Mouse (Mus musculus) Muller cell, postnatal 12 days (primary cell): ENCODE results near the gene Tmx2.
"Not testable (repeated sequence)": the region's sequence is repeated elsewhere in the genome, so short reads cannot be mapped to it uniquely, and the experiment has no call there.

Experiments used
- DNase-seq: peaks from one replicate; pipeline ENCODE4 v3.0.0-alpha.2; 2015; ENCODE audit errors: inconsistent ontology term

Gene Tmx2

DNA sequence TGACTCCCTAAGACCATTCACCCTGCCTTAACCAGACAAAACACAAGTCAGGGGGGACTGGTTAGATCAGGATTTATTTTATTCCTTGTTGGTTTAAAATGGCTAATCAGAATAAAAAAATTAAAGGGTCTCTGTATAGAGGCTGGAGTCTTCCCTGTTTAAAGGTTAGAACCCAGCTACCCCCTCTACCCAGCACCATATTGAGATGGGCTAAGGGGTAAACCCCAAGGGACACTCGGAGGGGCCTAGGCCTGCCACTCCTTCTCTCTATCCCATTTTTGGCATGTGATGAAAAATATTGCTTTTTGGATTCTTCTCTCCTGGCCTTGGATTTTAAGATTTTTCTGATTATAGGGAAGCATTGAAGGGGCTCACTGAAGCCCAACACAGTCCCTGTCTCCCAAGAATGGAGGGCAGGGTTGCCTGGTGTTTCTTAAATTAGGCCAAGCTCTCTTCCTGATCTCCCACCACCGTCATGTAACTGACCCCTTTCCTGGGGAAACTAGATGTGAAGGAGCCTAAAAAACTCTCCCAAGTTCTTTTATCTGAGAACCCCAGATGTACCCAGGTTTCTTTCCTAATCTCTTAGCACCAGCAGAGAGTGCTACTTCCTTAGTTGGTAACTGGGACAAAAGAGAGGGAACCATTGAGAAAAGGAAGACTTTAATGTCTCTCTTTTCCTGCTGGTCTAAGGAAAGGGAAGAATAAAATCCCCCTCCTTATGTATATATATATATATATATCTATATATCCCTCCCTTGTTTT, 9.3 kb upstream of the Tmx2 start:
- DNase-seq: no peak

DNA sequence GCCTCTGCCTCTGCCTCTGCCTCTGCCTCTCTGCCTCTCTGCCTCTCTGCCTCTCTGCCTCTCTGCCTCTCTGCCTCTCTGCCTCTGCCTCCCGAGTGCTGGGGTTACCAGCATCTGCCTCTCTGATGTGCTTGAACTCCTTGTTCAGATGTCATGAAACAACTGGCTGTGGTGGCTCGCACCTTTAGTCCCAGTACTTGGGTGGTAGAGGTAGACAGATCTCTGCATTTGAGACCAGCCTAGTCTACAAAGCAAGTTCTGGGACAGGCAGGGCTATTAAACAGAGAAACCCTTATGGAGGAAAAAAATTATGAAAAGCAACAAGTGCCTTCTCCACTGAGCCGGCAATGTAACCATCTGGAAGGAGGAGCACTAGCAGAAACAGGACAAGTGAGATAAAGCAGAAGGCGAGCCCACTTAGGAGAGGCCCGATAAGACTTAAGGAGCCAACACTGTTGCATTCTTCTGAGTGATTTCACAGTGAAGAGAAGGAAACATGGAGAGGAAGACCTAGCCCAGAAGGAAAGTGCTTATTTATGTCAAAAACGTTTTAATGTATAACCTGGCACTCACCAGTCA, 3.8 kb upstream of the Tmx2 start:
- DNase-seq: no peak

DNA sequence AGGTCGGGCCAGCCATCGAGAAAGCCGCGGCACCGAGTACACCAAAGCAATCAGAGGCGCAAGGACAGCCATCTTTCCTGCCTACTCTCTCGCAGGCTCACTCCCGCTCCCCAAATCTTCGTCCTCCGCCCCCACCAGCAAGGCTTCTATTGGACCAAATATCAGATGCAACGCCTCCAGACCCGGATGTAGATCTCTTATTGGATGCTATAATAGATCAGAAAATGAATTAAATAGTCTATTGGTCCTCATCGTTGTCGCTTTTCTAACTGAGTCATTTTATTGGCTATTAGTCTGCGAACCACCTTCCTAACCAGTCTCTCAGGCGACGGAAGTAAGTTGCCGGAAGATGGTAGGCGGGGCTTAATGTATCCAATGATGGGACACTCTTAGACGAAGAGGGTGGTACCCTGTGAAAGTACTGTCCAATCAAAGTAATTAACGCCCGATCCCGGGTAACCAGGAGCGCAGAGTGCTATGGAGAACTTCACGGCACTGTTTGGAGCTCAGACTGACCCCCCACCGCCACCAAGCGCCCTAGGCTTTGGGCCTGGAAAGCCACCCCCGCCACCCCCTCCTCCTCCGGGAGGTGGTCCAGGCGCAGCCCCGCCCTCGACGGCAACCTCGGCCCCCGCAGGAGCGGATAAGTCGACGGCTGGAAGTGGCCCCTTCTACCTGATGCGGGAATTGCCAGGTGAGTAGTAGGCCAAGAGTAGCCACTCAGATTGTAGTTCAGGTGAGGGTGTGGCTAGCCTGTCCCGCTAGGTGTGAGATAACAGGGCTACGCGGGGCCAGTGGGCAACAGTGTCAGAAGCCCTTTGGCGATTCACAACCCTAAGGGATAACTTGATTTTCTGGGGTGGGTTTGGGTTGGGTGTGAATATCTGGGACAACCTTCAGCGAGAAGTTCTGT, 716 bp downstream of the Tmx2 start, which contains the start of the genes Gm28635 and Med19:
Gene Gm28635 (minus strand): TSS at position 74 of the 913 bp plus-strand sequence.
Gene Med19 (plus strand): TSS at position 435 of the 913 bp plus-strand sequence.
- peak; percentile 100 for DNase-seq

DNA sequence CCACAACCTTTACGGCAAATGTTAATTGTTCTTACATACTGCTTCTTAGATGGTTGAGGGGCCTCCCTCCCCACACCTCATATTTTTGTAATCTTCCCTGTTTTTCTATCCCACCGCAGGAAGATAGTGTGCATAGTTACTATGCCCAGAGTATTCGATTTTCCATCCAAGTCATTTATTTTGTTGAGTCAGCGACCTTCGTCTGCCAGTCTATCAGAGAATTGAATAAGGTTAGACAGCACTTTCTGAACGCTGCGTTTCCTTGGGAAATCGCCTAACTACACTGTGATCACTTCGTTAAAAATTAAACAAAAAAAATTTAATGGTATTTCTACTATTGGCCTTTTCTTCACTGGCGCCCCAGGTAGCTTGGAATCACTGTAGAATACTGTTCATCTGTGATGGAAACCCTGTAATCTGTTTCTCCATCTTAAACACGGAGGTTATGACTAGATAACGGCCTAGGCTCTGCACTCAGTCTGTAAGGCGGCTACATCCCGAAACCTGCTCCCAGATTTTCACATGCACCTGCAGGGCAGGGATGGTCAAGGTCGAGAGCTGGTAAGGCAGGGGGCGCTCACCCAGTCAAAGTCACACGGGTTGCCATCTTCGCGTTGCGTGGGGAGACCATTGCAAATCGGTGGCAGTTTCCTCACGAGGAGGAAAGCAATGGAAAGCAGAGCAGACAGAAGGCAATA, 1.5 kb downstream of the Tmx2 start:
- no peak for DNase-seq

DNA sequence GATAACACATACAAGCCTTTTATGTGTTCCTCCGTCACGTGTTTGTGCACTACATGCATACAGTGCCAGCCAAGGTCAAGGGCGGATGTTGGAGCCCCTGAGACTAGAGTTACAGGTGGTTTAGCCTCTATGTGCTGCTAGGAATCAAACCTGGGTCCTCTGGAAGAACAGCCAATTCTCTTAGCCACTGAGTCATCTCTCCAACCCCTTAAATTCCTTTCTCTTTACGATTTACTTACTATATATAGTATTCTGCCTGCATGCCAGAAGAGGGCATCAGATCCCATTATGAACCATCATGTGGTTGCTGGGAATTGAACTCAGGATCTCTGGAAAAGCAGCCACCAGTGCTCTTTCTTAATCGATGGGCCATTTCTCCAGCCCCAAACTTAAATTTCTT, 7.4 kb downstream of the Tmx2 start:
- DNase-seq: not testable (repeated sequence)

DNA sequence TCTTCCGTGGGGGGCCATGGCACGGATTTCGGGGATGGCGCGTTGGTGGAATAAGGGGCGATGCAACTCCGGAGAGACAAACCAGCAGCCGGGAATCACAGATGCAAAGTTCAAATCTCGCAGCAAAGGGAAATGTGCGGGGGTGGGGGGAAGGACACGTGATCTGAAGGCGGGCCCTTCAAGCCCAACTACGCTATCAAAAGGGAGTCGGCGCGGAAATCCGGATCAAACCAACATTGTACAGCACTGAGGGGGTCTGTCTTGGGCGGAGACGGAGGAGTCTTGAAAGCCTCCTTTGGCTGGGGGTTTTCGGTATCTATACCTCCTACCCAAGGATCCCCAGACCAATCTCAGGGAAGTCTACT, 8.4 kb downstream of the Tmx2 start, which contains the start of gene Selenoh:
Gene Selenoh (minus strand): TSS at position 202 of the 365 bp plus-strand sequence.
- peak; percentile 88 for DNase-seq

DNA sequence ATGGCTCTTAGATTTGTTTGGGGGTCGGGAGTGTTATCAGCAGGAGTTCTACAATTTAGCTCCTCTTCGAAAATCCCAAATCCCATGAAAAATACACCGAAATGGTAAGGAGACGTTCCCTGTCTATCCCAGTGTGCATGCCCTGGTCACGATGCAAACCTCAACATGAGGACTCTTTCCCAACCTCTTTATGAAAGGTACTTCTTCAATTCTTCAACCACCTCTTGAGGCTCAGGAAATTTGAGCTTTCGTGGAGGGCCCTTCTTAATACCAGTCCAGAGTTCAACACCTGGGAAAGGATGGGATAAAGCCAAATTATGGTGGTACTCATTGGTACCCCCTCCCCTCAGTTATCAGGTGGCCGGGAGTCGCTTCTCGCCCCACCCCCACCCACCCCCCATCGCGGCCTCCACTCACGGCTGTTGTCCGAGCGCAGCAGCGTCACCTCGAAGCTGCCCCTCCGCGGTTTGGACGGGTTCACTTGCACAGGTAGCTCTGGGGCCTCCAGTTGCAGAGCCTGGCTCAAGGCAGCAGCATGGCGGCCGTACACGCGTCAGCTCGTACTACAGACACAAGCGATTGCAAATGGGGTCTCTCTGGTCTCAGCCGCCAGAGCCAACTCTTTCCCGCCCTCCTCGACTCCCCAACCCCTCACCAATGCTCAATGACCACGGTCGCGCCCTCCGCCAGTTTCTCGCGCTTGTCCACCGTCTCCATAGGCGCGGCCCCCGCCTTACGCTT, 8.9 kb downstream of the Tmx2 start:
- no peak for DNase-seq

DNA sequence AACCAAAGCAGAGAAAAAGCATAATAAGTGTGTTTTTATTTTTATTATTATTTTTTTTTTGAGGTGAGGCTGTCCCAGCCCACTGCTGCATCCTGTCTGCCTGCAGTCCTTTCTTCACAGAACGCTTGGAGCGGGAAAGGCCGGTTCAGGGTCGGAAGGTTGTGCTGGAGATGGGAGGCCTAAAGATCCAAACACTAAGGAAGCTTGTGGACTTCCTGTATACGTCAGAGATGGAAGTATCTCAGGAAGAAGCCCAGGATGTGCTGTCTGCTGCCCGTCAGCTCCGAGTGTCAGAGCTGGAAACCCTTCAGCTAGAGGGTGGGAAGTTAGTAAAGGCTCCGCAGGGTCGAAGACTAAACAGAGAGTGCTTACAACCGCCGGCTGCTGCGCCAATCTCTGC, 12.9 kb downstream of the Tmx2 start:
- DNase-seq: no peak

DNA sequence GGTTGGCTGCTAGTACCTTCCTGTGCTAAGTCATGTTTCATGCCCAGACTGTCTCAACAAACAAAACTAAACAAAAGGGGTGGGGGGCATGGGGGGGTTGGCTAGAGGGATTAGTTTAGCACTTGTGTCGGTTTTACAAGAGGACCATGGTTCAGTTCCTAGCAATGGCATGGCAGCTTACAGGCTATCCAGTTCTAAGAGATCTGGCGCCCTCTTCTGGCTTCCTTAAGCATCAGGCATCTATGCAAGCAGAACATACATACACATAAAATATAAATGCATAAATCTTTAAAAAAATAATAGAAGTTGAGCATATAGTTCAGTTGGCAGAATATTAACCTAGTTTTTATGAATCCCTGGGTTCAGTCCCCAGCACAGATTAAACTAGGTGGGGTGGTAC, 16.1 kb downstream of the Tmx2 start:
- DNase-seq: no peak

DNA sequence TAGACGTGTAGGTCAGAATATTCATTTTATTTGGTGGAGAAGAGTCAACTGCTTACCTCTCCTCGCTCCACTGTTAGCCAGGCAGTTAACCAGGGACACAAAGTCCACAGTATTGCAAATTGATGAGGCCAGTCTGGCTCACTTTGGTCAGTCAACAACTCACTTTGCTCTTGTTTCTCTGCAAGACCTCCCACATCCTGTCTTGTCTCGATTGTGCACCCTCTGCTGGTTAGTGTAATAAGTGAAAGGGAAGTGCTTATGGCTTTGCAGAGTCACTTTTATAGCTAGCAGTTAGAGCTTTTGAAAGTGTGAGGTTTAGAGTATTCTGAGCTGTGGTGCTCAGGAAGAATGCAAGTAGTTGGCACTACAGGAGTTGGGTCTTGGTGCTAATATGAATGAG, 18.7 kb downstream of the Tmx2 start:
- DNase-seq: no peak

DNA sequence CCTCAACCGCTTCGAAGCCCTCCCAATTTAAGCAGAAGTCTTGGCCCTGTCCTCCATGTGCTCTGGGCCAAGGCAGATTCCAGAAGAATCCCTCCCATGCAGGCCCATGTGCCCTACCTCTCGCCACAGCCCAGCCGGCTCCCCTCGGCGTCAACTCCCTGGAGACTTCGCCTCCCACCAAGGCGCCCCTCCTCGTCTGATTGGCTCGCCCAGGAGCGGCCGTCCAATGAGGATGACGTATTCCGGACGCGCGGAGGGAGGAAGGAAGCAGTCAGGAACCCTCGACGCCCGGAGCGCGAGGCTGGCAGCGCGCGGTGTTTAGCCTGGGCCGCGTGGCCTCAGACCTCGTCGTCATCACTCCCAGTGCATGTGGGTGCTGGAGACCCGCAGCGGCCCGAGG, 20.1 kb downstream of the Tmx2 start, which contains the start of gene Btbd18:
Gene Btbd18 (plus strand): TSS at position 274 of the 400 bp plus-strand sequence.
- DNase-seq: no peak

DNA sequence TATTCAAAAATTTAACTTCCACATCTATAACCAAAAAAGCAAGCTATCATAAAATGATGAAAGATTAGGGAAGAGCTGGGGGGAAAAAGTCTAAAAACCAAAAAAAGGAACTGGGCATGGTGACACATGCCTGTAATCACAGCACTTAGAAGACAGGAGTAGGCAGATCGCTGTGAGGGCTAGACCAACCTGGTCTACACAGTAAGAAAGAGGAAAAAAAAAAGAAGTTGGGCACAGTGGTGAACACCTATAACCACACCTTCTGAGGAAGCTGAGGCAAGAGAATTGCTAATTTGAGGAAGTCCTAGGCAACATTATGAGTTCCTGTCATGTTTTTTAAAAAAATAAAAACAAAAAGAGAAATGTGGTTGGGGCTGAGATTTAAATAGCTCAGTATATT, 23.1 kb downstream of the Tmx2 start:
- no peak for DNase-seq

DNA sequence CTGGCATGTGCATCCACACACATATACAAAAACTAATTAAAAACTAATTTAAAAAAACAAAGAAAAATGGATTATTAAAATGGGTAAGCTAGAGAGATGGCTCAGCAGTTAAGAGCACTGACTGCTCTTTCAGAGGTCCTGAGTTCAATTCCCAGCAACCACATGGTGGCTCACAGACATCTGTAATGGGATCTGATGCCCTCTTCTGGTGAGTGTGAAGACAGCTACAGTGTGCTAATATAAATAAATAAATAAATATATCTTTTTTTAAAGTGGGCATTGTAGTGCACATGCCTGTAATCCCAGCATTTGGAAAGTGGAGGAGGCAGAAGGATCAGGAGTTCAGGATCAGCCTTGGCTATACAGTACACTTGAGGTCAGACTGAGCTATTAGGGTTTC, 25.6 kb downstream of the Tmx2 start:
- no peak for DNase-seq

DNA sequence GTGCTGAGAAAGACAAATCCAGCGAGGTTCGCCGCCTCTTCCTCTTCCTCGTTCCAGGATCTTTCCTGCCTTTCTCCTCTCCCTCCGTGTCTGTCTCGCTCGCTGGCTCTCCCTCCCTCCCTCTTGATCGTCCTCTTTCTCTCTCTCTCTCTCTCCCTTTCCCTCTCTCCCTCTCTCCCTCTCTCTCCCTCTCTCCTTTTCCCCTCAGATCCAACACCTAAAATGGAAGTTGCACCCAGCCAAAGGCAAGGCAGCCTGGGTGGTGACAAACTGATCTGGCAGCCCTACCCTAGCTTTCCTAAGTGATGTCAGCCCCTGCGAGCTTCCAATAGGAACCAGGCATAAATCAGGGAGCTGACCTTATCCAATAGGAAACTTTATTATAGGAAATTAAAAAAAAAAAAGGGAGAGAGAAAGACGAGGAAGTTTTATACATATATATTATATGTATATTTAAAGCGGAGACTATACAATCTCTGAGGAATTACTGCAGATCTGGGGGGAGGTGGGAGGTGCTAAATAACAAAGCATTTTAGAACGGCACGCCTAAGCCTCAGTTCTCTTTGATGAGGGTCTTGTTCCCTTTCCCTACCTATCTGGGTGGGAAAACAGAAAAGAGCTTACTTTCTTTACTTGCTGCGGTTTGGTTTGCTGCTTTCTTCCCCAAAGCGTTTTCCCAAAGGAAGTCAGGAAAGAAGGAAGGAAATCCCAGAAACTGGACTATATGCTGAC, 28.3 kb downstream of the Tmx2 start, which contains the start of gene Ctnnd1:
Gene Ctnnd1 (minus strand): TSS at position 302 of the 732 bp plus-strand sequence.
- peak; percentile 94 for DNase-seq

DNA sequence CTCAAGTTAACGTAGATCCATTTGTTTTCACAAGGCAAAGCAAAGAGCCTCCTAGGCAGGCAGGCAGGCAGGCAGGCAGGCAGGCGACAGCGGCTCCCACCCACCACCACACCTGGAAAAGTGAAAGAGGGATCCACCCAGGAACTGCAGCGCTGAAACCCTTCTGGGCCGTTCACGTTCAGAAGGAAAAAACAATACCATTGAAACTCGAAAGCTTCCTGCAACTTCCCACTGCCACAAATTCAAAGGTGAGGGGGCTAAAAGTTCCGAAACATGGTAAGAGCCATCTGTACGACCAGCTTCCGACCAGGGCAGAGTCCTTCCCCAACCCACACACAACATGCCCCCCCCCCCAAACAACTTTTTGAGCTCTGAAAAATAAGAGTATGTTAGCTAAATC, 29.3 kb downstream of the Tmx2 start:
- DNase-seq: peak; percentile 48

DNA sequence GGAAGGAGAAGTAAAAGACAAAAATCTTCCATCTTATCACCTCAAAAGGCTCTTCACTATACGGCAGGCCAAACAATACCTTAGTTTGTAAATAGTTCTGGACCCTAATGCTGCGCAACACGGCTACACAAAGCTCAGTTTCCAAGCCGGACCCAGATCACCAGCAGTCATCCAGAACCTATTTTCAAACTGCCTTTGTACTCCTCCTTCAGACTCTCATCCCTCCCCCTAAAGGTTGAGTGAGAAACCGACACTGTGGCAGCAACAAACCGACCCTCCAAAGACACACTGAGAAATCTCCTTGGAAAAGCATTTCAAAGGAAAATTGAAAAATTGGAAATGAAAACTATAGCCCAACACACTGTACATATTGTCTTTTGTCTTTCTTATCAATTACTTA, 30.6 kb downstream of the Tmx2 start:
- no peak for DNase-seq

DNA sequence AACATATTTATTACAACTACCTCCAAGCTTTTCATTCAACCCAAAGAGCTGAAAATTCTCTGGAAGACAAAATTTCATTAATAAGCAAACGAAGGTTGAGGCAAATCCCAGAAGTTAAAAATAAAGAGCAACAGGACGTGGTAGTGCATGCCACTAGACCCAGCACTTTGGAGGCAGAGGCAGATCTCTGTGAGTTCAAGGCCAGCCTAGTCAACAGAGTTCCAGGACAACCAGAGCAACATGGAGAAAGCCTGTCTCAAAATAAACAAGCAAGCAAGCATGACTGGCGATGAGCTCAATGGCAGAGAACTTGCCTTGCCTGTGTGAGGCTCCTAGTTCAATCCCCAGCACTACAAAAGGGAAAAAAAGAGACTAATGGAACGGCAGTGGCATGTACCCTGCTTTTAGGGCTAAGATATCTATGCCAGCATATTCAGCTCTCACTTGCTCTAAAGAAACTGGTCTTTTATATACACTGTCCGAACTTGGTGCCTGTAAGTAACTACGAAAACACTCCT, 31.8 kb downstream of the Tmx2 start:
- DNase-seq: no peak

DNA sequence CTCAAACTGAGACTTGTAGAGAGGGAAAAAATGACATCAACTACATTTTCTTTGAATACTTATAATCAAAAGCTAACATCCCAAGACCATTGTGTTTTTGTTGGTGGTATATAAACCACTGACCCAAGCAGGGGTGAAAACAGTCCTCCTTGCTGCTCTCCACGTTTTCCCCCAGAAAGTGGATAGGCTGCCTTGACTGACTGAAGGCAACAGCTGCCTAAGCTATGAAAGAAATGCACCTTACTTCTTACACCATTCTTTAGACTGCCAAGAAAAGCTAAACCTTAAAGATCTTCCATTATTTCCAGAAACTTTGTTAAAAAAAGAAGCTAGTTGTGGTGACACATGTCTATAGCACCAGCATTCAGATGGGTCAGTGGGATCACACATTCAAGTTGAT, 32.8 kb downstream of the Tmx2 start:
- DNase-seq: no peak

DNA sequence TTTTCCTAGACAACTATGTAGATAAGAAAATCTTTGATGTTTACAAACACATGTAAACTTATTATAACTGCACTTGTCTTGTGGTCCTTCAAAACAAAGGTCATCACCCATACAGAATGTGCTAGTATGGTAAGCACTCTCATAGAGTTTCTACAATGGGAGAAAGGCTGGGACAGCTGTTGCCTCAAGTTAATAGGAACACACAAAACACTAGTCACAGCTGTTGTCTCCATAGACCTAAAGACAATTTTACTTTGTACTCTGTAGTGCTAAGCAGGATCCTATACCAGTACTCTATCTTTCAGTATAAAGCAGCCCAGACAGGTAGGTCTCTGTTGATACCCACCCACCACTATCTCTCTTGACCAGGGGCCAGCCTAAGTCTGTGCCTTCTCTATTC, 38.1 kb downstream of the Tmx2 start:
- no peak for DNase-seq
